Mouse (Mus musculus) olfactory bulb, adult 2 months (tissue): ENCODE data around the gene Rtel1. TPM values are rescaled to one million over a fixed set of nuclear protein-coding genes. Genes with fewer than 3 reads are reported as not detected.
A peak's percentile ranks its signal among the peaks of the same experiment; 100 is the strongest.

Experiments
- H3K27ac ChIP-seq: fragments of 200-500 bp; 2 replicates; pipeline ENCODE4 v1.5.1; 2012; ENCODE audit warnings: low read depth, low read length; ENCODE audit not compliant: insufficient read depth
- H3K4me1 ChIP-seq: fragments of 200-500 bp; 2 replicates; pipeline ENCODE4 v1.6.1; 2012; ENCODE audit warnings: low read length; ENCODE audit not compliant: control insufficient read depth, insufficient read depth
- H3K4me3 ChIP-seq: fragments of 200-500 bp; 2 replicates; pipeline ENCODE4 v1.5.1; 2012; ENCODE audit warnings: mild to moderate bottlenecking, low read depth, low read length, moderate library complexity; ENCODE audit not compliant: insufficient read depth
- CTCF ChIP-seq: fragments of 200-500 bp; IDR thresholded peaks from 2 replicates; pipeline ENCODE4 v1.5.1; 2012; ENCODE audit warnings: low read depth, mild to moderate bottlenecking, low read length, moderate library complexity; ENCODE audit not compliant: insufficient read depth
- POLR2A ChIP-seq: fragments of 200-500 bp; IDR thresholded peaks from 2 replicates; pipeline ENCODE4 v1.6.1; 2012; ENCODE audit warnings: mild to moderate bottlenecking, low read depth, low read length, moderate library complexity; ENCODE audit not compliant: insufficient read depth
- WGBS: fragments of 180-500 bp; shearing (Covaris S2); methylation state at CpG from one replicate; pipeline ENCODE4 v1.1.7; 2018; 5-methylcytosine and 5-hydroxymethylcytosine counted together
- polyA plus RNA-seq: library from polyadenylated mRNA; stranded (reverse); fragments of >200 nt; gene quantifications from 2 replicates; pipeline ENCODE4 v1.2.4, GENCODE M21; 2012; ENCODE audit warnings: low replicate concordance; ENCODE audit not compliant: missing spikeins, insufficient read depth, insufficient read length

The Rtel1 gene
- polyA plus RNA-seq = not detected in 2 replicates

GRCm38 (mm10) chr2:181319248-181320102 lies at the start of gene Rtel1:
Gene Rtel1, plus strand, starts transcription at chr2:181319739.
- H3K27ac ChIP-seq = peak within 1 kb of the TSS; percentile 40; the same call in 1 of the 2 replicates
- peak within 1 kb of the TSS; percentile 56 for H3K4me3 ChIP-seq
- H3K4me1 ChIP-seq = peaks cover 3% of the 10 kb centered on the region
- no peak for TF ChIP-seq POLR2A
- TF ChIP-seq CTCF = no peak
- 4% methylated on average over 40 of the region's 40 CpGs for WGBS

- TF ChIP-seq POLR2A (no peak), CTCF (no peak)
- no peak overlapping the region for H3K27ac ChIP-seq
- WGBS = 89% methylated on average over 2 of the region's 2 CpGs
- H3K4me3 ChIP-seq = no peak overlapping the region
- no peaks in the 10 kb centered on the region for H3K4me1 ChIP-seq
Observed at GRCm38 (mm10) chr2:181272092-181272491, 47.4 kb upstream of the Rtel1 start.

DNA sequence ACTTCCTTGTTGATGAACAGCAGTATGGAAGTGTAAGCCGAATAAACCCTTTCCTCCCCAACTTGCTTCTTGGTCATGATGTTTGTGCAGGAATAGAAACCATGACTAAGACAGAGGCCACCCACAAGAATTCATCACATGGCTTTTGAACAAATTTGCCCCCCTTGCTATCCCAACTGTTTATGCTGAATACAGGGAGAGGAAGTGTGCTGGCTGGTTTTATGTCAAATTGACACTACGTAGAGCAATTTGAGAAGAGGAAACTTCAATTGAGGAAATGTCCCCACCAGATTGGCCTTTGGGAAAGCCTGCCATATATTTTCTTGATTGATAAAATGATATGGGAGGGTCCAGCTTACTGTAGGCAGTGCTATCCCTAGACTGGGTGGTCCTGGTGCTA lies 45.7 kb upstream of the Rtel1 start:
- Histone ChIP-seq H3K4me1 (no peaks in the 10 kb centered on the region), H3K4me3 (no peak overlapping the region), H3K27ac (no peak overlapping the region)
- TF ChIP-seq CTCF (no peak), POLR2A (no peak)
- 64% methylated on average over 2 of the region's 2 CpGs for WGBS

DNA sequence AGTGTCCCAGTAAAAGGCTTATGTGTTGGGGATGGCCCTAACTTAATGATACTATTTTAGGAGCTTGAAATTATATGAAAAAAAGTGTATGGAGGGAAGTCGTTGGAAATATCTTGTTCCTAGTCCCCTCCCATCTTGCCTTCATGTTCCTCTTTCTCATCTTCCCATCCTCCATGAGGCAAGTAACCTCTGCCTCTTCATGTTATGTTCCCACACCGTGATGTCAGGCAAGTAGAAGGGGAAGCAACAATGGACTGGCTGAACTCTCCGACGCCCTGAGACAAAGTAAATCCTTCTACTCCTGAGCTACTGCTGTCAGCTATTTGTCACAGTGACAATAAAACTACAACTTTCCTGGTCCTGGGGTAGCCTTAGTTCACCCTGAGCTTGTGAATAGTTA lies 44.9 kb upstream of the Rtel1 start:
- TF ChIP-seq CTCF (no peak), POLR2A (no peak)
- H3K4me3 ChIP-seq = no peak overlapping the region
- no peak overlapping the region for H3K27ac ChIP-seq
- H3K4me1 ChIP-seq = no peaks in the 10 kb centered on the region
- WGBS = 78% methylated on average over 4 of the region's 4 CpGs

DNA sequence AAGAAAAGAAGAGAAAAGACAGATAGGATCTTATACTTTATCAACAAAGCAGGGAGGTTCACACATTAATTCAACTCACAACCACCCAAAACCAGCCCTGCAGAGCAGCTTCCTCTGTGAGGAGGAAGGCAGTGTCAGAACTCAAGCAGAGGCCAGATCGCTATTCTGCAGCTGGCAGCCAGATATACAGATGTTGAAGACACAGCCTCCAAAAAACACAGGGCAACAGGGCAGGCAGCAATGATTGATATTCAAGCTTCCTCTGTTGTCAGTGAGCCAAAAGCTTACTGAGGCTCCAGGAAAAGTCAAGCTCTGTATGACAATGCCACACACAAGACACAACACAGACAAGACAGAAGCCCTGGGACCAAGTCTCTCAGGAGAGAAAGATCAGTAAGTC lies 42.8 kb upstream of the Rtel1 start:
- TF ChIP-seq CTCF = no peak
- TF ChIP-seq POLR2A = no peak
- no peak overlapping the region for H3K27ac ChIP-seq
- 77% methylated on average over 1 of the region's 1 CpGs for WGBS

GRCm38 (mm10) chr2:181277866-181278265 lies 41.7 kb upstream of the Rtel1 start:
- no peak overlapping the region for H3K27ac ChIP-seq
- no peaks in the 10 kb centered on the region for H3K4me1 ChIP-seq
- WGBS = 83% methylated on average over 3 of the region's 3 CpGs
- H3K4me3 ChIP-seq = no peak overlapping the region
- TF ChIP-seq CTCF (no peak), POLR2A (no peak)

More for the DNA sequence above, 42.8 kb upstream of the Rtel1 start:
- no peaks in the 10 kb centered on the region for H3K4me1 ChIP-seq
- no peak overlapping the region for H3K4me3 ChIP-seq

- WGBS = 39% methylated on average over 1 of the region's 1 CpGs
- H3K4me1 ChIP-seq = no peaks in the 10 kb centered on the region
- no peak overlapping the region for H3K4me3 ChIP-seq
- no peak for TF ChIP-seq CTCF
- TF ChIP-seq POLR2A = no peak
- no peak overlapping the region for H3K27ac ChIP-seq
Observed at GRCm38 (mm10) chr2:181279968-181280367, 39.6 kb upstream of the Rtel1 start.

DNA sequence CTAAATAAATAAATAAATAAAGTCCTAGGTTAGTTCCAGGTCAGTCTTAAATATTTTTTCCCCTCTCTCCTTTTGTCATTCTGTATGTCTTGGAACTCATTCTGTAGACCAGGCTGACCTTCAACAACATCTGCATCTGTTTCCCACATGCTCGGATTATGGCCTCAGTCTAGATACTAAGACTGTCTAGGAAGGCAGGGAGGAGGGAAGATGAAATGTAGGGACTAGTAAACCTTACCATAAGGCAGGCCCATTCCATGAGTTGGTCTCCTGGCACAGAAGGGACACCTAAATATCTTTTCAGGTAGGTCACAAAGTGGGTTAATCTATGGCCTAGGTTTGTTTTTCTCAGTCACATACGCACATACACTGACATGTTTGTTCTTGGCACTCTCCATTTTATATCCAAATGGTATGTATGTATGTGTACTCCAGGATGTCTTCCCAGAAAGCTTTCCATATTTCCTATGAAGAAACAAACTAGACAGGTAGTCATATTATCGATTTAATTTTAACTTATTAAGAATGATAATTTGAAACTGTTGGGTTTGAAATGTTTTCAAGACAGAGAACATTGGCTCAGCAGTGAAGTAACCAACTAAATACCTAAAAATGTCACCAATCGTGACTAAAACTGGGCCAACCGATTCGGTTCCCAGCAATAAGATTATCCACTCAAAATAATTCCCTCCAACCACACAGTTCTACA lies 32.8 kb upstream of the Rtel1 start:
- 41% methylated on average over 6 of the region's 6 CpGs for WGBS
- peak overlapping the region; percentile 98 for H3K4me3 ChIP-seq
- peak overlapping the region; percentile 95 for H3K27ac ChIP-seq
- H3K4me1 ChIP-seq = no peaks in the 10 kb centered on the region
- TF ChIP-seq CTCF (no peak), POLR2A (no peak)

GRCm38 (mm10) chr2:181287338-181287957 lies 32.1 kb upstream of the Rtel1 start:
- WGBS = 4% methylated on average over 56 of the region's 71 CpGs
- TF ChIP-seq CTCF (no peak), POLR2A (peak; percentile 72)
- H3K27ac ChIP-seq = peak overlapping the region; percentile 95
- no peaks in the 10 kb centered on the region for H3K4me1 ChIP-seq
- peak overlapping the region; percentile 98 for H3K4me3 ChIP-seq
